Mouse (Mus musculus) heart, adult 2 months (tissue): ENCODE measurements around the gene Prkar2a.

Experiments
- CTCF ChIP-seq: fragments of 200-600 bp; IDR thresholded peaks from 2 replicates; pipeline ENCODE4 v1.8.1; 2022; ENCODE audit warnings: antibody characterized with exemption, mild to moderate bottlenecking, moderate library complexity
- POLR2A ChIP-seq: fragments of 200-500 bp; IDR thresholded peaks from 2 replicates; pipeline ENCODE4 v1.6.1; 2011; ENCODE audit warnings: mild to moderate bottlenecking, low read depth, low read length, control low read depth; ENCODE audit not compliant: insufficient read depth

- TF ChIP-seq POLR2A (no peak), CTCF (no peak)
Observed at GRCm38 (mm10) chr9:108792730-108793129, 103.6 kb downstream of the Prkar2a start.
